Mouse (Mus musculus) T-helper 2 cell (primary cell): ENCODE data around the gene Hist1h3f.

Source experiments
- in situ Hi-C: fragments of 300-600 bp; cut with MboI, MseI; formaldehyde crosslinking; loops from one replicate; pipeline ENCODE4 v1.15.1; 2025; ENCODE audit warnings: high pct_unique_total_duplicates

The Hist1h3f gene

DNA sequence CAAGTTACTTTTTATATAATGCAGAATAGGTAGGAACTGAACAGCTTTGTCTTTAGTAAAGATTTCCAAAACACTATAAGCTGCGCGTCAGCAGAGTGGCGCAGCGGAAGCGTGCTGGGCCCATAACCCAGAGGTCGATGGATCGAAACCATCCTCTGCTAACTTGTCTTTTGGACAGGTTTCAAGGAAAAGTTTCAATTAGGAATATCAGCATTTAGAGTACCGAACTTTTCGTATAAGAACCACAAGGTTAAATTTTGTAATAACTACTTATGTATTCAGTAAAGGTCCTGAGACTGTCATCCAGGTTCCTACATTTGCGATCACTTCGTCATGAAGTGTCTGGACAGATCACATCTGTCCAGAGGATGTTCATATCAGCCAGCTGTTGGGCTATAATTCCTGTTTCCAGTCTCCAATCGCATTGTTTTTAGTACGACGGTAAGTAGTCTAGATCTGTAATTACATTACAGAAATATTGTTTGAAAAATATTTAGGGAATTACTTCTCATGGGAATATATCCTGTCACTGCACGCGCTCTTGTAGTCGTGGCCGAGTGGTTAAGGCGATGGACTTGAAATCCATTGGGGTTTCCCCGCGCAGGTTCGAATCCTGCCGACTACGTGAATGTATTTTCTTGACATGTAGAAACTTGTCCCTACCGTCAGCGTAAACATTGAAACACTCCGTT lies 26.1 kb upstream of the Hist1h3f start:
- in situ Hi-C loops, result loop anchor here (5.0 kb wide), 1 partner anchor 85 kb away; no protein-coding TSS in a partner anchor

DNA sequence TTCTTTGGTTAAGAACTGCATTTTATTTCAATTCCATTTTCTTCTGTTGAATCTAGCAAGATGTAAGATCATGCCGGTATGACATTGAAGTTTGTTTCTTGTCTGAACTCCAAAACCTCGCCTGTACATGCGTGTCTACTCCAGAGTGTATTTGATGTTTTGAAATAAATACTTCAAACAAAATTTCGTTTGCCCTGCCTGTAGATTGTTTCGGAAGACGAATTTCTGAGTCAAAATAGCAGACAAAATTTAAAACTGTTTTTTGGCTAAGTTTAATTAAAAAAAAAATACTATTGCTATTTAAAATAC lies 25.6 kb upstream of the Hist1h3f start:
- in situ Hi-C loops, result loop anchor here (5.0 kb wide), 1 partner anchor 86 kb away; no protein-coding TSS in a partner anchor

DNA sequence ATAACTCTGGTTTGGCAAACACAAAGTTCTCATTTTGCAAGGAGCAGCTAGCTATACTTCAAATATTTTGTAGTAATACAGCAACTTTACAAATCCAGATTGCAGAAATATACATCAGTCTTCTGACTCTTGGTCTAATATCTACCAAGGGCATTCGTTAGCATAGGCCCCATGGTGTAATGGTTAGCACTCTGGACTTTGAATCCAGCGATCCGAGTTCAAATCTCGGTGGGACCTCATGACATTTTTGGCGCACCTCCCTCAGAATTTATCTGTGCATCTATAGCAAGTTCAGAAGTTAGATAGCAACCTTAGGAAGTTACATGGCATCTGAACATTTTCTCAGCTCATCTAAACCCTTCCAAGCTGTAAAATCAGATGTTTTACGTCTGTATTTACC lies 25.0 kb upstream of the Hist1h3f start:
- in situ Hi-C loops, result loop anchor here (5.0 kb wide), 1 partner anchor 87 kb away; no protein-coding TSS in a partner anchor

DNA sequence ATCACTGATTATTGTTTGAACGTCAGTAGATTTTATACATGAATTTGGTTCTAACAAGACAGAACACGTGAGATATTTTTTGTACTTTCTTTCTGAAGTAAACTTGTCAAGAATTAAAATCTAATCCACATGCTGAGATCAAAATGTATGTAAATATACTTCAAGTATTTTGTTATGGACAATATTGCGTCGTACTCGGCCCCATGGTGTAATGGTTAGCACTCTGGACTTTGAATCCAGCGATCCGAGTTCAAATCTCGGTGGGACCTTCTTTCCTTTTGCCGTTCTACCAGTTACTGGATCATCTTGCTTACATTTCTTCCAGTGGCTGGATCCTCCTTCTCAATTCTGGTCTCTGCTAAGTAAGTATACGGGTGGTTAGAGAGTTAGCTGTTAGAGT lies 24.4 kb upstream of the Hist1h3f start:
- in situ Hi-C loops, result loop anchor here (5.0 kb wide), 1 partner anchor 87 kb away; no protein-coding TSS in a partner anchor

DNA sequence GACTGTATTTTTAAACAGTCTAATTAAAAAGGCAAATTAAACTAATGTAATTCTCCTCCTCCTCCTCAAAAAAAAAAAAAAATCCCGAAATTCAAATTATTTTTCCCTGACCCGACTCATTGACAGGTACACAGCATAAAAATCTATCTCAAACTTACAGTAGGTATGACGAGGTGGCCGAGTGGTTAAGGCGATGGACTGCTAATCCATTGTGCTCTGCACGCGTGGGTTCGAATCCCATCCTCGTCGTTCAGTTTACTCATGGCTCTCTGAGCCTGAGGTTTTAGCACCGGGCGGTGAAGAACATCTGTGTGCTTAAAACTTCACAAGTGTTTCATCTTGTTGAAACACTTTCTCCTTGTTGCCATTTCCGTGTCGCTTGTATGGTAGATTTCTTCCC lies 22.1 kb upstream of the Hist1h3f start:
- in situ Hi-C loops, result loop anchor here (5.0 kb wide), 1 partner anchor 1604 kb away; no protein-coding TSS in a partner anchor

DNA sequence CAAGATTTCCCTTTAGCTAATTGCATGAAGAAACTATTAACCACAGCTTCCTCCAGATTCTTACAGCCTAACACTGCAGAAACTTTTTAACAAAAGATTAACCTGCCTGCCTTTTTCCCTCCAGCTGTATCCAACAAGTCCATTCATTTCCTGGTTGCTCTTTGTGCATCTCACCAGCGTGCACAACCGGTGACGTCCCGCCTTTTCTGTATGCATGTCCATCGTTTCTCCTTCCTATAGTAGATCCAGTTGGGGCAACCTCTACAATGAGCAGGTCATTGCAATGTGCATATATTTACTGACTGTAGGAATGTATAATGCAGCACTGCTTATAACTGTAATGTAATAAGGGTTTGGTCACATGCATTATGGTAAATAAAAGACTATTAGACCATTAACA lies 19.9 kb upstream of the Hist1h3f start:
- in situ Hi-C loops, result loop anchor here (5.0 kb wide), 1 partner anchor 1607 kb away; no protein-coding TSS in a partner anchor

DNA sequence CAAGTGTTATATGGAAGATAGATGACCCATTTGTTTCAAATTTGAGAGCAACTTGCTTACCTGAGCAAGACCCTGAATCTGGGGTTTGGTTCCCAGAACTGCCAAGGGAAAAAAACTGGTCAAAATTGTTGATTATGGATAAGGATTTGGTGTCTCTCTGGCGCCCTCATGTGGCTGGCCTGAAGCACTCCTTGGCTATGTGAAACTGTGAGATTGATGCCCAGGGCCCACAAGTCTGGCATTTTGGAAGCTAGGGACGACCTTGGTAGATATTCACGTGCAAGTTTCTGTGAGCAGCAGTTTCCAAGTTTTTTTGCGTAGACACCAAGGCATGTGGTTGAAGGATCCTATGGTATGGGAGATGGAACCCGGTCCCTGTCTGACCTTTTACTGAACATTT lies 19.2 kb upstream of the Hist1h3f start:
- in situ Hi-C loops, result loop anchor here (5.0 kb wide), 2 partner anchors 227 to 1607 kb away; no protein-coding TSS in a partner anchor

DNA sequence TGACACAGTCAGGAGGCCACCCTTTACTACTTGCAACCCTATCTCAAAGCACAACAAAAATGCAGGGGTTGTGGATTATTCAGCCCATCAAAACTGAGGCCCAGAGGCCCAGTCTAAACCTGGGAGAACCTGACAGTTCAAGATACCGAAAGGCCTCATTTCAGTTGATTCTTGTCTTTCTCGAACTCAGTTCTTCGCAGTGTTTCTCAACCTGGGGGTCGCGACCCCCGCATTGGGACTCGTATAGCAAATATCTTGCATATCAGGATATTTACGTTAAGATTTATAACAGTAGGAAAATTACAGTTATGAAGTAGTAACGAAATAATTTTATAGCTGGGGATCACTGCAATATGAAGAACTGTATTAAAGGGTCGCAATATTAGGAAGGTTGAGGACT lies 18.0 kb upstream of the Hist1h3f start:
- in situ Hi-C loops, result loop anchor here (5.0 kb wide), 1 partner anchor 229 kb away; no protein-coding TSS in a partner anchor

DNA sequence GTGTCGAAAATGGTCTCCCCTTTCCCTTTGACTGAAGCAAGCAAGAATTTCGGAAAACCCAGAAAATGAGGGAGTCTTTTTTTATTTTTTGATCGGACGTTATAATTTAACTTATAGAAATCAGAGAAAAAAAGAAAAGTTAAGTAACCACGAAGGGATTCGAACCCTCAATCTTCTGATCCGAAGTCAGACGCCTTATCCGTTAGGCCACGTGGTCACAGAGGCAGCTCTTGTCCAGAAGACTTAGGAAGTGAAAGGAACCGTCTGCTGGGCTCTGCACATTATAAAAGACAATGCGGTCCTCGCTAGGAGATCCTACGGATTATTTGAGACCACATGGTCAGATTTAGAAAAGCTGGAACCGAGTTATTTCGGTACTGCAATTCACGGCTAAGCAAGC lies 17.5 kb upstream of the Hist1h3f start:
- in situ Hi-C loops, result loop anchor here (5.0 kb wide), 1 partner anchor 229 kb away; no protein-coding TSS in a partner anchor

DNA sequence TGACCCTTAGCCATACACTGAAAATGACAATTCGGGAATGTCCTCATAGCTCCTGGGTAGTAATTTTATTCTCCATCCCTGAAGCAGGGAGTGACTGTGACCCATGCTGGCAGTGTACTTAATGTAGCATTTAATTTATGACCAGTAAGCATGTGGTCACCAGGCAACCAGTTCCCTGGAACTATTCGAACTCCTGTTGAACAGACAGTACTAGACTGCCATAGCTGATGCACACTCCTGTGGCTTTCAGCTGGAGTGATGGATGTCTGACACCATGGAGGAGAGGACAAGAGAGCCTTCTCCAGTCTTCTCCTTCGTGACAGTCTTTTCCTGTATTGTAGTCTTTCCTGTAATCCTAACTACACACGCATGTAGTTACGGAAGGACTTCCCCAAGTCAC lies 14.8 kb upstream of the Hist1h3f start:
- in situ Hi-C loops, result loop anchor here (5.0 kb wide), 1 partner anchor 232 kb away; no protein-coding TSS in a partner anchor

DNA sequence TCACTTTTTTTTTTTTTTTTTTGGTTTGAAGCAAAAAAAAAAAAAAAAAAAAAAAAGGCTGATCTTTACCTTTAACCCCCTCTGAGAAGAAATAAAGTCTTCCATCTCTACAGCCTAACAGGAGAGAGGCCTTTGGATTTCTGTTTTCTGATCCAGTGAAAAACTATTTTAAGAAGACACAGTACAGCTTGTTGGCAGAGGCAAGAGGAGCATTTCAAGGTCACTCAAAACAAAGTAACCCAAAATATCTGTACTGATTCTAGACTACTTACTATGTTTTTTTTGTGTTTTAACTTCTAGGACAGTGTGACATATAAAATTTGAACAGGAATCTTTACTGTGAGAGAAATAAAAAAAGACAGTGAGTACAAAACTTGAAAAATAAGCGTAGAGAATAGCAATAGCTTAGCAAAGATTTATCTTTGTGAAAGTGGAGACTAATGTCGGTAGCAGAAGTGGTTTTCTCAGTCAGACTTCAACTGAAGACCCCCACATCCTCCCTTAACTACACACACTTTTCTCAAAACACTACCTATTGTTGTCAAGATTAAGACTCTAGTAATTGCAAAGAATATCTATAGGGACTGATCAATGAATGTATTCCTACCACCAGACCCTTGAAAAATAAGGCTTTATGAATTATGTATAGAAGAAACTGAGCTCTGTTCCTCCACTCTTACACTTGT lies 14.2 kb upstream of the Hist1h3f start:
- in situ Hi-C loops, result loop anchor here (5.0 to 10.0 kb wide), 2 partner anchors 232 to 1485 kb away; partner anchors contain the start of genes Hist1h2ag, Hist1h2bj and Hist1h4i

DNA sequence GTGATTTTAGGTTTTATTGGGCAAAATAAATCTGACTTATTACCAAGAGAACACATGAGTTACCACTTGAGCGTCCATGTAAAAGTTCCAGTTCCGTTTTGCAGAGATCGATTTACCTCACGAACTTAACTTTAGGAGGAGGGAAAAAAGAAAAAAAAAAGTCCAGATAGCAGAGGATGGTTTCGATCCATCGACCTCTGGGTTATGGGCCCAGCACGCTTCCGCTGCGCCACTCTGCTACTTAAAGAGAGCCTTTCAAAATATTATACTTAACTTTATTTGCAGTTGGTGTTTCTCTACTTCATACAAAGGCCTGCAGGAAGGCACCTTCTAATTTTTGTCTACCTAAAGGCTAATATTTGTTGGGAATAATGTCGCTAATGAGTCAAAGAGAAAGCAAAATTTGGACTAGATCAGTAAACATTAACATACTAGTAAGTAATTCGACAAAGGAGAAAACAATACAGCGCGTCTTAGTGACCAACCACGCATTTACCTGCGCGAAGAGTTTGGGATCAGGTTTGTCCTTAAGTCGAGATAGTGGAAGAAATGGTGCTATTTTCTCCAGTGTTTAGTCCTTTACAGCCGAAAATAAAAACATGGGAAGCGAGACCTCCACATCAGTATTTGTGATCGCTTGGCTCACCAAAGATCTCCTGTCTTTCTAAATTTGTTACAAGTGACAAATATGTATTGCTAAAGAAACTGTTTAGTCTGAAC lies 13.5 kb upstream of the Hist1h3f start:
- in situ Hi-C loops, result loop anchor here (10.0 kb wide), 1 partner anchor 1486 kb away; the partner anchor contains the start of genes Hist1h2ag, Hist1h2bj and Hist1h4i

DNA sequence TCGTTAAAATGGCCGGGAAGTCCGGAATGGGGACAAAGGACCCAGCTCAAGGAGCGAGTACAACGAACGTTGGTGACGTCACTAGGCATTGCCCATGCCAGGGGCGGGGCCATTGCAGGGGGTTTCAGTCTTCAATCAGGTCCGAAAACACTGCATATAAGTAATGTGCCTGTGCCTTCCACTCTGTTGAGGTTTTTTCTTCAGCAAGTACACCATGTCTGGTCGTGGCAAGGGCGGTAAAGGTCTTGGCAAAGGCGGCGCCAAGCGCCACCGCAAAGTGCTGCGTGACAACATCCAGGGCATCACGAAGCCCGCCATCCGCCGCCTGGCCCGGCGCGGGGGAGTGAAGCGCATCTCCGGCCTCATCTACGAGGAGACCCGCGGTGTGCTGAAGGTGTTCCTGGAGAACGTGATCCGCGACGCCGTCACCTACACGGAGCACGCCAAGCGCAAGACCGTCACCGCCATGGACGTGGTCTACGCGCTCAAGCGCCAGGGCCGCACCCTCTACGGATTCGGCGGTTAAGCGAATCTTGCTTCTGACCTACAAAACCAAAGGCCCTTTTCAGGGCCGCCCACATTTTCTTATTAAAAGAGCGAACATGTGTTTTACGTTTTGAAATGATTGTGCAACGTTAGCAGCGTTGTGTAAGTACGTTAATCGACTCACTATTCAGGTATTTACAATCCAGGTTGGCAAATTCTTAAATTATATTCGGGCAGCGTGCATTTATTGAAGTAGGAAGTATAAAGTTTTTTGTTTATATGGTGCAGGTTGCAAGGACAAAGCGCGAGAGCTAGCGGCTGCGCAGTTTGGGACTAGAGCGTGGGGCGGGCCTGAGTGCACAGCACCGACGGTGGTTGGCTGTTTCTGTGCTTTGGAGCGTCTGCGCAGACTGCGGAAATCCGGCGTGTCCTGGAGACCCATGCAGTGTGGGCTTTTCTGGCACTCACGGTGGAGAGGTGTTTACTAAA lies 12.7 kb upstream of the Hist1h3f start, which contains the start of gene Hist1h4h:
Gene Hist1h4h, plus strand, starts transcription at position 150 of the 975 bp plus-strand sequence.
- in situ Hi-C loops, result loop anchor here (10.0 kb wide), 1 partner anchor 1486 kb away; the partner anchor contains the start of genes Hist1h2ag, Hist1h2bj and Hist1h4i

DNA sequence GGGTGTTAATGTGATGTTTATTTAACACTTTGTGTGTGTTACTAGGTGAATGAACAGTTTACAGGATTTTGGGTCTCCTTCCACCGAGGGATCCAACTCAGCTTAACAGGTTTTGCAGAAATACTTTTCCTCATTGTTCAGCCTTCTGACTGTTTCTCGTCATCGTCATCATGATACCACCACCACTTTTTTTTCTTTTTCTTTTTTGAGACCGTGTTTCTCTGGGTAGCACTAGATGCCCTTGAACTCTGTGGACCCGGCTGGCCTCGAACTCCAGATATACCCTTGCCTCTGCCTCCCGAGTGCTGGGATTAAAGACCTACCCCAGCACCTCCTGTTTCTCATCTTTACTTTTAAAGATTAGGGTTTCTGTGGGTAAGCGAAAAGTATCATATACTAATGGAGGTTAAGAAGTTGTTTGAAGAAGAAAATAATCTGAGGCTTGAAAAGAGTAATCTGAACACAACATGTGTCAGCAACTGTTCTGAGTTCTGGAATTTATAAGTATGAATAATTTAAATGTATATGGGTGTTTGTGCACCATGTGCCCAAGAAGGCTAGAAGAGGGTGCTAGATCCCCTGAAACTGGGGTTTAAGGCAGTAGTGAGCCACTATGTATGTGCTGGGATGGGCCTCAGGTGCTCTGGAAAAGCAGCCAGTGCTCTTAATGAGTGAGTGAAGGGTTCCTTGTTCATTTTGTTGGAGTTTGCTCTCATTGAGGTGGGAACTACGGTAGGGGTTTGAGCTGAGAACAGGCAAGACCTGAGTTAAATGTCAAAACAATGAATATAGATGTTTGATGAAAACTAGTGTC lies 11.4 kb upstream of the Hist1h3f start:
- in situ Hi-C loops, result loop anchor here (10.0 kb wide), 1 partner anchor 1488 kb away; the partner anchor contains the start of genes Hist1h2ag, Hist1h2bj and Hist1h4i

DNA sequence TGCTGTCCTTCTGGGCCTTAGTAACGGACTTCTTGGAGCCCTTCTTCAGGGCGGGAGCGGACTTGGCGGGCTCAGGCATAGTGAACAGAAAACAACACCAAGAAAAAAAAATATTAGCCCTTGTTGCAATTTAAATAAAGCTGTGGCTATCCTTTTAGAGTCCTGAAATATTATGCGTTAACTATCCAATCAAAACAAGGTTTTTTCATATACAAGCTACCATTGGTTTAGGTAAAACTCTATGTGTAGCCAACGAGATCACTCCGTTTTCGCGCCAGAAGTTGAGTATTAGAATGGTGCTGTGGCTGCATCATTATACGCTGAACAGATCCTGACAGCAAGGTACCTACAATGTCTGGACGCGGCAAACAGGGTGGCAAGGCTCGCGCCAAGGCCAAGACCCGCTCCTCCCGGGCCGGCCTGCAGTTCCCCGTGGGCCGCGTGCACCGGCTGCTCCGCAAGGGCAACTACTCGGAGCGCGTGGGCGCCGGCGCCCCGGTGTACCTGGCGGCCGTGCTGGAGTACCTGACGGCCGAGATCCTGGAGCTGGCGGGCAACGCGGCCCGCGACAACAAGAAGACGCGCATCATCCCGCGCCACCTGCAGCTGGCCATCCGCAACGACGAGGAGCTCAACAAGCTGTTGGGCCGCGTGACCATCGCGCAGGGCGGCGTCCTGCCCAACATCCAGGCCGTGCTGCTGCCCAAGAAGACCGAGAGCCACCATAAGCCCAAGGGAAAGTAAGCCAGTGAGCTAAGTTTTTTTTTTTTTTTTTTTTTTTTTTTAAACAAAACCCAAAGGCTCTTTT lies 10.1 kb upstream of the Hist1h3f start, which contains the start of gene Hist1h2af:
Gene Hist1h2af, plus strand, starts transcription at position 347 of the 808 bp plus-strand sequence.
- in situ Hi-C loops, result loop anchor here (10.0 kb wide), 1 partner anchor 1489 kb away; the partner anchor contains the start of genes Hist1h2ag, Hist1h2bj and Hist1h4i

DNA sequence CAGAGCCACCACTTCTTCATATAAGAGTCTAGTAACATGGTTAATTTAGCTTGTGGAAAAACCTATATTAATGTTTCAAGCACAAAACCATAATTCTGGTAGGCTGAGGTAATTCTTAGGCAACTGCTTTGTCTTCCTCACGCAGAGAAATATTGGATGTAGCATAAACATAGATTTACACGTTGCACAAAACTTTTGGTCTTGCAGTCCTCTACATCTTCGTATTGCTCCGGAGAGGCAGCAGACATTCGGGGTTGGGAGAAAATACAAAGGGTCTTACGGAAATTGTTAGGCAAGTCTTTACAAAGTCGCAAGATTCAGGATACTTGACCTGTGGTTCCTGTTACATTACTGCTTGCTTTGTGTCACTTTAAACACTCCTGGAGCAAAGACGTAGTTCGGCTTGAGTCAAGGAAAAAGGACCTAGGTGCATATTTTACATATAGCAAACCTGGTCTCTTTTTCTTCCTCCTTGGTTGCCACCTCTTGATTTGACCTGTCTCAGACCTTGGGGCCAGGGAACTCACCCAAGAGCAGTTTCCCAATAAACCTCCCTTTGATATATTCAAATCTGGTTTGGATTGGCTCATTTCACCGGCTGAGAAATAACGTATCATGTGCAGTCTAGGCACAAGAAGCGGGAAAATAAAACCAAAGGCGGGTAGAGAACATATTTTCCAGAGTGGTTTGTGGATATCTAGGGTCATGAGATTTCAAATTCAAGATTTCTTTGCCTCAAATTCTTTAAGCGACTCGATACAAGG lies 9.3 kb upstream of the Hist1h3f start:
- in situ Hi-C loops, result loop anchor here (10.0 kb wide), 1 partner anchor 1490 kb away; the partner anchor contains the start of genes Hist1h2ag, Hist1h2bj and Hist1h4i
